Mouse (Mus musculus) brain, embryonic 14.5 days (tissue): ENCODE measurements at regions not wholly inside any gene's neighbourhood (a gene's known extent, or its start where the extent isn't known, plus 50 kb on each side); places are given as distances from the start of the nearest gene placed in this dataset.

ENCODE experiments used
- CTCF ChIP-seq: fragments of 200-500 bp; IDR thresholded peaks from 2 replicates; pipeline ENCODE4 v1.5.1; 2012; ENCODE audit warnings: inconsistent platforms, mild to moderate bottlenecking, moderate library complexity, borderline replicate concordance; ENCODE audit not compliant: insufficient read depth, insufficient read length; ENCODE audit errors: extremely low read depth
- POLR2A ChIP-seq: fragments of 200-500 bp; IDR thresholded peaks from 2 replicates; pipeline ENCODE4 v1.6.1; 2012; ENCODE audit warnings: mild to moderate bottlenecking, inconsistent platforms, borderline replicate concordance; ENCODE audit not compliant: poor library complexity, insufficient read depth, insufficient read length, severe bottlenecking; ENCODE audit errors: extremely low read depth

- TF ChIP-seq CTCF (no peak), POLR2A (no peak)
These were observed 364.3 kb upstream of the Arrdc3 start for GRCm38 (mm10) chr13:80518836-80519235.
